Mouse (Mus musculus): ENCODE results near the gene Iqschfp.

DNA sequence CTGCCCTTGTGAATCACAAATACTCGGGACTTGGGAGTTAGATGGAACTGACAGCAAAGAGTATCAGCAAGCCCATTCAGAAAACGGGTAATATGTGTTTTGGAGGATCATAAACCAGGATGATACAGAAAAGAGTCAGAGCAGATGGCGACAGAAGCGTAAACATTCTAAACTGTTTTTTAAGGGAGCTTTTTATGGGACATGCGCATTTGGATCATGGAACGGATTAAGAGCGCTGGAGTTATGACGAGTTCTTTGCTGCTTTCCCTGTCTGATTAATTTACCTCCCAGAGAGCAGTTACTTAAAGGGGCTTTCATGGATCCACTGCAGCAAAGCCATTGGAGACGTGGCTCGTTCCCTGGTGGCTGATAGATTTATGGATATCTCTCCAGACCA is 391.6 kb downstream of the Iqschfp start:
- TF ChIP-seq CTCF (IDR thresholded peaks at IDR 0.05) (no peak), EP300 (IDR thresholded peaks at IDR 0.05) (no peak)

Data from lung, postnatal 0 days (tissue).